Mouse (Mus musculus): Measurements from ENCODE around the gene Zfp937. TPM values are rescaled to one million over a fixed set of nuclear protein-coding genes. Genes with fewer than 3 reads are reported as not detected.
"Not testable (repeated sequence)": the region's sequence is repeated elsewhere in the genome, so short reads cannot be mapped to it uniquely, and the experiment has no call there.

The Zfp937 gene
- total RNA-seq (2012; rRNA removed), result 6.8 and 7.9 TPM in 2 replicates

- DNase-seq (ENCODE audit: low read depth, low spot score), result peak; percentile 29
- H3K9me3 ChIP-seq (ENCODE audit: control insufficient read depth, insufficient read depth, low read depth, low read length); H3K4me1 ChIP-seq (ENCODE audit: control insufficient read depth in 2 of 2, insufficient read depth in 2 of 2, low read length in 2 of 2, poor library complexity in 1 of 2); H3K27ac ChIP-seq (ENCODE audit: insufficient read depth, low read depth, low read length, poor library complexity, severe bottlenecking); H3K36me3 ChIP-seq (ENCODE audit: control insufficient read depth, insufficient read depth, low read length, poor library complexity, severe bottlenecking); in situ Hi-C loops (cut with MboI; ENCODE audit: low sequenced_read_pairs in 2 of 2, unreplicated experiment in 2 of 2): not testable (repeated sequence)
- Histone ChIP-seq H3K9ac (ENCODE audit: insufficient read depth, low read depth, low read length, poor library complexity, severe bottlenecking) (peak within 1 kb of the TSS; percentile 67), H3K4me3 (ENCODE audit: insufficient read depth in 1 of 2, low read depth in 1 of 2, low read length in 2 of 2, poor library complexity in 1 of 2, severe bottlenecking in 1 of 2) (peak within 1 kb of the TSS; percentile 43 to 72)
Observed at GRCm38 (mm10) chr2:150217600-150218362, at the start of gene Zfp937. Zfp937 (plus strand) TSS chr2:150218073.

GRCm38 (mm10) chr2:150173833-150174232 lies 44.0 kb upstream of the Zfp937 start:
- in situ Hi-C loops (cut with MboI; ENCODE audit: low sequenced_read_pairs in 2 of 2, unreplicated experiment in 2 of 2), result no loop called here
- Histone ChIP-seq H3K4me3 (ENCODE audit: insufficient read depth in 1 of 2, low read depth in 1 of 2, low read length in 2 of 2, poor library complexity in 1 of 2, severe bottlenecking in 1 of 2) (no peak overlapping the region), H3K9ac (ENCODE audit: insufficient read depth, low read depth, low read length, poor library complexity, severe bottlenecking) (no peak overlapping the region), H3K4me1 (ENCODE audit: control insufficient read depth in 2 of 2, insufficient read depth in 2 of 2, low read length in 2 of 2, poor library complexity in 1 of 2) (no peaks in the 10 kb centered on the region), H3K27ac (ENCODE audit: insufficient read depth, low read depth, low read length, poor library complexity, severe bottlenecking) (no peak overlapping the region), H3K9me3 (ENCODE audit: control insufficient read depth, insufficient read depth, low read depth, low read length) (no peaks in the 10 kb centered on the region), H3K36me3 (ENCODE audit: control insufficient read depth, insufficient read depth, low read length, poor library complexity, severe bottlenecking) (no peaks in the 10 kb centered on the region)
- TF ChIP-seq CHD2 (IDR thresholded peaks at IDR 0.05; ENCODE audit: low read depth, low read length), result no peak
- TF ChIP-seq ZNF384 (IDR thresholded peaks at IDR 0.05; ENCODE audit: low read depth, low read length), result no peak
- TF ChIP-seq ZC3H11A (IDR thresholded peaks at IDR 0.05; ENCODE audit: borderline replicate concordance, low read depth, low read length), result no peak
- no peak for TF ChIP-seq MAFK (IDR thresholded peaks at IDR 0.05; ENCODE audit: insufficient read depth, low read depth, low read length)
- TF ChIP-seq HCFC1 (IDR thresholded peaks at IDR 0.05; ENCODE audit: borderline replicate concordance, insufficient read depth, low read length), result no peak
- DNase-seq (ENCODE audit: low read depth, low spot score), result no peak

GRCm38 (mm10) chr2:150179579-150179978 lies 38.3 kb upstream of the Zfp937 start, which contains the start of gene Gm10770:
Gm10770 (minus strand) TSS chr2:150179679.
- H3K4me3 ChIP-seq (ENCODE audit: insufficient read depth in 1 of 2, low read depth in 1 of 2, low read length in 2 of 2, poor library complexity in 1 of 2, severe bottlenecking in 1 of 2); in situ Hi-C loops (cut with MboI; ENCODE audit: low sequenced_read_pairs in 2 of 2, unreplicated experiment in 2 of 2); DNase-seq (ENCODE audit: low read depth, low spot score); H3K9me3 ChIP-seq (ENCODE audit: control insufficient read depth, insufficient read depth, low read depth, low read length); H3K27ac ChIP-seq (ENCODE audit: insufficient read depth, low read depth, low read length, poor library complexity, severe bottlenecking); H3K4me1 ChIP-seq (ENCODE audit: control insufficient read depth in 2 of 2, insufficient read depth in 2 of 2, low read length in 2 of 2, poor library complexity in 1 of 2); H3K9ac ChIP-seq (ENCODE audit: insufficient read depth, low read depth, low read length, poor library complexity, severe bottlenecking); H3K36me3 ChIP-seq (ENCODE audit: control insufficient read depth, insufficient read depth, low read length, poor library complexity, severe bottlenecking): not testable (repeated sequence)

- H3K9me3 ChIP-seq (ENCODE audit: control insufficient read depth, insufficient read depth, low read depth, low read length); in situ Hi-C loops (cut with MboI; ENCODE audit: low sequenced_read_pairs in 2 of 2, unreplicated experiment in 2 of 2); H3K36me3 ChIP-seq (ENCODE audit: control insufficient read depth, insufficient read depth, low read length, poor library complexity, severe bottlenecking); H3K4me1 ChIP-seq (ENCODE audit: control insufficient read depth in 2 of 2, insufficient read depth in 2 of 2, low read length in 2 of 2, poor library complexity in 1 of 2): not testable (repeated sequence)
- peak; percentile 13 for DNase-seq (ENCODE audit: low read depth, low spot score)
- Histone ChIP-seq H3K4me3 (ENCODE audit: insufficient read depth in 1 of 2, low read depth in 1 of 2, low read length in 2 of 2, poor library complexity in 1 of 2, severe bottlenecking in 1 of 2) (peak overlapping the region; percentile 40 to 96), H3K27ac (ENCODE audit: insufficient read depth, low read depth, low read length, poor library complexity, severe bottlenecking) (peak overlapping the region; percentile 37; the same call in 1 of the 2 replicates), H3K9ac (ENCODE audit: insufficient read depth, low read depth, low read length, poor library complexity, severe bottlenecking) (peak overlapping the region; percentile 40; the same call in 1 of the 2 replicates)
Observed at GRCm38 (mm10) chr2:150181046-150181445, 36.8 kb upstream of the Zfp937 start.

- peak; percentile 50 for DNase-seq (ENCODE audit: low read depth, low spot score)
- H3K4me1 ChIP-seq (ENCODE audit: control insufficient read depth in 2 of 2, insufficient read depth in 2 of 2, low read length in 2 of 2, poor library complexity in 1 of 2); H3K9me3 ChIP-seq (ENCODE audit: control insufficient read depth, insufficient read depth, low read depth, low read length); H3K36me3 ChIP-seq (ENCODE audit: control insufficient read depth, insufficient read depth, low read length, poor library complexity, severe bottlenecking); in situ Hi-C loops (cut with MboI; ENCODE audit: low sequenced_read_pairs in 2 of 2, unreplicated experiment in 2 of 2): not testable (repeated sequence)
- TF ChIP-seq CHD2 (IDR thresholded peaks at IDR 0.05; ENCODE audit: low read depth, low read length), result peak; percentile 73; the same call in 1 of the 2 replicates
- Histone ChIP-seq H3K27ac (ENCODE audit: insufficient read depth, low read depth, low read length, poor library complexity, severe bottlenecking) (peak within 1 kb of the TSS; percentile 37; the same call in 1 of the 2 replicates), H3K9ac (ENCODE audit: insufficient read depth, low read depth, low read length, poor library complexity, severe bottlenecking) (peak within 1 kb of the TSS; percentile 89), H3K4me3 (ENCODE audit: insufficient read depth in 1 of 2, low read depth in 1 of 2, low read length in 2 of 2, poor library complexity in 1 of 2, severe bottlenecking in 1 of 2) (peak within 1 kb of the TSS; percentile 87 to 96)
Observed at GRCm38 (mm10) chr2:150181570-150181999, 36.3 kb upstream of the Zfp937 start, which contains the start of gene Gm14139. Gm14139 (plus strand) TSS chr2:150181755.

- in situ Hi-C loops (cut with MboI; ENCODE audit: low sequenced_read_pairs in 2 of 2, unreplicated experiment in 2 of 2), result not testable (repeated sequence)
Observed at GRCm38 (mm10) chr2:150218363-150218725, 471 bp downstream of the Zfp937 start.

GRCm38 (mm10) chr2:150223263-150223662 lies 5.4 kb downstream of the Zfp937 start:
- DNase-seq (ENCODE audit: low read depth, low spot score); H3K36me3 ChIP-seq (ENCODE audit: control insufficient read depth, insufficient read depth, low read length, poor library complexity, severe bottlenecking); H3K27ac ChIP-seq (ENCODE audit: insufficient read depth, low read depth, low read length, poor library complexity, severe bottlenecking); H3K4me3 ChIP-seq (ENCODE audit: insufficient read depth in 1 of 2, low read depth in 1 of 2, low read length in 2 of 2, poor library complexity in 1 of 2, severe bottlenecking in 1 of 2); in situ Hi-C loops (cut with MboI; ENCODE audit: low sequenced_read_pairs in 2 of 2, unreplicated experiment in 2 of 2); H3K9ac ChIP-seq (ENCODE audit: insufficient read depth, low read depth, low read length, poor library complexity, severe bottlenecking); H3K9me3 ChIP-seq (ENCODE audit: control insufficient read depth, insufficient read depth, low read depth, low read length); H3K4me1 ChIP-seq (ENCODE audit: control insufficient read depth in 2 of 2, insufficient read depth in 2 of 2, low read length in 2 of 2, poor library complexity in 1 of 2): not testable (repeated sequence)

More at GRCm38 (mm10) chr2:150218363-150218725, 471 bp downstream of the Zfp937 start:
- Histone ChIP-seq H3K9ac (ENCODE audit: insufficient read depth, low read depth, low read length, poor library complexity, severe bottlenecking) (peak overlapping the region; percentile 67; the same call in 1 of the 2 replicates), H3K4me3 (ENCODE audit: insufficient read depth in 1 of 2, low read depth in 1 of 2, low read length in 2 of 2, poor library complexity in 1 of 2, severe bottlenecking in 1 of 2) (peak overlapping the region; percentile 43 to 72)
- H3K36me3 ChIP-seq (ENCODE audit: control insufficient read depth, insufficient read depth, low read length, poor library complexity, severe bottlenecking); DNase-seq (ENCODE audit: low read depth, low spot score); H3K9me3 ChIP-seq (ENCODE audit: control insufficient read depth, insufficient read depth, low read depth, low read length); H3K27ac ChIP-seq (ENCODE audit: insufficient read depth, low read depth, low read length, poor library complexity, severe bottlenecking); H3K4me1 ChIP-seq (ENCODE audit: control insufficient read depth in 2 of 2, insufficient read depth in 2 of 2, low read length in 2 of 2, poor library complexity in 1 of 2): not testable (repeated sequence)

Data from ES-E14 (cell line).